Mouse (Mus musculus) forebrain, embryonic 16.5 days (tissue): ENCODE data around the gene Evi5. TPM values are rescaled to one million over a fixed set of nuclear protein-coding genes. Genes with fewer than 3 reads are reported as not detected.

Source experiments
- ATAC-seq: fragments of 200-750 bp; cut with Nextera tagmentation; 2 replicates; pipeline ENCODE4 v1.8.0; 2017; ENCODE audit warnings: mild to moderate bottlenecking, moderate library complexity
- H3K27ac ChIP-seq: fragments of 300-500 bp; sonication (generic); 2 replicates; pipeline ENCODE4 v1.5.1; 2014; ENCODE audit warnings: low read length, control low read depth
- H3K27me3 ChIP-seq: fragments of 300-500 bp; sonication (generic); replicated peaks from 2 replicates; pipeline ENCODE4 v1.6.1; 2014; ENCODE audit warnings: low read length; ENCODE audit not compliant: control insufficient read depth, insufficient read depth
- H3K36me3 ChIP-seq: fragments of 300-500 bp; sonication (generic); 2 replicates; pipeline ENCODE4 v1.6.1; 2014; ENCODE audit not compliant: control insufficient read depth, insufficient read depth
- H3K4me1 ChIP-seq: fragments of 300-500 bp; sonication (generic); replicated peaks from 2 replicates; pipeline ENCODE4 v1.6.1; 2014; ENCODE audit warnings: low read length; ENCODE audit not compliant: control insufficient read depth, insufficient read depth
- H3K4me2 ChIP-seq: fragments of 300-500 bp; sonication (generic); 2 replicates; pipeline ENCODE4 v1.6.1; 2014; ENCODE audit warnings: mild to moderate bottlenecking, low read length, control low read depth
- H3K4me3 ChIP-seq: fragments of 300-500 bp; sonication (generic); replicated peaks from 2 replicates; pipeline ENCODE4 v1.5.1; 2014; ENCODE audit warnings: mild to moderate bottlenecking, low read length, control low read depth
- H3K9ac ChIP-seq: fragments of 300-500 bp; sonication (generic); replicated peaks from 2 replicates; pipeline ENCODE4 v1.6.1; 2014; ENCODE audit warnings: low read depth, low read length, control low read depth
- H3K9me3 ChIP-seq: fragments of 300-500 bp; sonication (generic); 2 replicates; pipeline ENCODE4 v1.6.1; 2016; ENCODE audit warnings: low read length; ENCODE audit not compliant: control insufficient read depth
- WGBS: fragments of 180-500 bp; shearing (Covaris S2); extraction: QIAGEN DNeasy Blood & Tissue Kit; methylation state at CpG from one replicate; pipeline ENCODE4 v1.1.7; 2014; 5-methylcytosine and 5-hydroxymethylcytosine counted together
- polyA plus RNA-seq: library from polyadenylated mRNA; unstranded; fragments of >200 nt; fragmentation: Nextera tagmentation; extraction: Ambion mirVana; gene quantifications from 2 replicates; pipeline ENCODE4 v1.2.1, GENCODE M21; 2015

Gene Evi5
- polyA plus RNA-seq, 1 experiment from 2014 or later, result 54.6 TPM

DNA sequence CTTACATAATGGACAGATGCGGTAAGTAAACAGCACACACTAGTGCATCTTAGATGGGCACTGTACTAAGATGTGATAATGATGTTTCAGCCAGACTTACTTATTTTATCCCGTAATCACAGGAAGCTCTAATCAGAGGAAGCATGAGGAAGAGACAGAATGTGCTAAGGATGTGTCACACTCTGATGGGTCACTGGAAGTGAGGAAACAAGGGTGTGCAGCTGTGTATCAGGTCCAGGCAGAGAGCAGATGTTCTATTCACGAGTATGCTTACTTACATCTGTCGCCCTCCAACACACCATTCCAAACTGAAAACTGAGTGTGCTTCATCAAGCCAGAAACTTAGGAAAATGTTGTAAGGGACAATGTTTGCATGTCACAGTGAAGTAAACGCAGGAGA, 102.9 kb downstream of the Evi5 start:
- Histone ChIP-seq H3K9me3 (no peaks in the 10 kb centered on the region), H3K27me3 (no peaks in the 10 kb centered on the region), H3K27ac (no peak overlapping the region), H3K9ac (no peak overlapping the region), H3K36me3 (no peaks in the 10 kb centered on the region), H3K4me1 (no peaks in the 10 kb centered on the region), H3K4me2 (no peak overlapping the region), H3K4me3 (no peak overlapping the region)
- 91% methylated on average over 5 of the region's 5 CpGs for WGBS
- no peak for ATAC-seq

DNA sequence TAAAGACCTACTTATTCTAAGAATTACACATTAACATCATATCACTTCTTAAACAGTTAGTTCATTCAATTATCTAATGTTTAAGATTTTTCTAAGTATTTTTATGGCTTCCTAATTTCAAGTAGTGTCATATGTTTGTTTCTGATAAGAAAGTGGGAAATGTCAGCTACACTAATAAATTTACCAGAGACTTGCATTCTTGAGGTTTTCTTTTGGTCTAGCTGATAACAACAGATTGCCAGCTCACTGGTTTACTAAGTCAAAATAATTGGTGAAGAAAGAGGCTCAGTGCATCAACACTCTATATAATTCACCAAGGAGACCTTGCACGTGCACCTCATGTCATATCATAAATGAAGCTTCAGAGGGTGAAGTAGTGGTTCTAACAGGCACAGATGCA, 106.7 kb downstream of the Evi5 start:
- ATAC-seq, result no peak
- no peak overlapping the region for H3K4me2 ChIP-seq
- no peaks in the 10 kb centered on the region for H3K4me1 ChIP-seq
- H3K36me3 ChIP-seq, result no peaks in the 10 kb centered on the region
- WGBS, result 96% methylated on average over 1 of the region's 1 CpGs
- no peak overlapping the region for H3K9ac ChIP-seq
- no peak overlapping the region for H3K27ac ChIP-seq
- H3K9me3 ChIP-seq, result no peaks in the 10 kb centered on the region
- no peak overlapping the region for H3K4me3 ChIP-seq
- no peaks in the 10 kb centered on the region for H3K27me3 ChIP-seq

DNA sequence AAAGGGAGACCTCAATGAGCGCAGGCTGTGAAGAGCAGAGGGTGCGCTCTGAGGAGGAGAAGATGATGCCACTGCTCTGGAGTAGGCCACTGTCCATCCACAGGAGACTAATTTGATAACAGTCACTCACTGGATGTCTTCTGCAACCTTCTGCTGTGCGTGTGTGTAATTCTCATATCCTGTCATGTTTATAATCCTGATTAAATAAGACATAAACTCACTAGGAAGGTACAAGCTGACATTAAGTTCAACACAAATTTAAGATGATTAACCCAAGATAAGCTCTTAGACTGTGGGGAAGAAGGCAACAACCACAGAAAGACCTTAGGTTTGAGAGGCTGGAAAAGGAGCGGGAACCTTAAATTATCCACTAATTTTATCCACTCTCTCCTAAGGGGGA, 109.0 kb downstream of the Evi5 start:
- no peaks in the 10 kb centered on the region for H3K4me1 ChIP-seq
- H3K4me2 ChIP-seq, result no peak overlapping the region
- H3K9me3 ChIP-seq, result no peaks in the 10 kb centered on the region
- no peak for ATAC-seq
- H3K4me3 ChIP-seq, result no peak overlapping the region
- WGBS, result 92% methylated on average over 4 of the region's 4 CpGs
- H3K9ac ChIP-seq, result no peak overlapping the region
- no peak overlapping the region for H3K27ac ChIP-seq
- no peaks in the 10 kb centered on the region for H3K36me3 ChIP-seq
- H3K27me3 ChIP-seq, result no peaks in the 10 kb centered on the region

DNA sequence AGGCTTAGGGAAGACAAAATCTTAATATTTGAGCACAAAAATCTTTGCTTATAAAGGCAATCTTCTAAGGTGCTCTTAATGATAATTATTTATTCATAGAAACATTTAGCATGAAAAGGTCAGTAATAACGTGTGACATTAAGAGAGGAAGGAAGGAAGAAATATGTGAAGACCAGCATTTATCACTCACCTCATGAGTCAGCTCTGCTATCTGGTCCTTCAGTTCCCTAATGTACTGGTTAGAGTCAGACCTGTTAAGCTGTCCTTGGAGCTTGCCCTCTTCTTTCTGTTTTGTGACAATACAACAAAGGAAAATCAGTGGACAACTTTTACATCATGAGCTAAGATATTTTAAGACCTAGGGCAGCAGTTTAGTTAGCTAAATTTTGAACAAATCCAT, 110.4 kb downstream of the Evi5 start:
- no peaks in the 10 kb centered on the region for H3K4me1 ChIP-seq
- H3K9ac ChIP-seq, result no peak overlapping the region
- H3K9me3 ChIP-seq, result no peaks in the 10 kb centered on the region
- no peak for ATAC-seq
- no peaks in the 10 kb centered on the region for H3K27me3 ChIP-seq
- no peak overlapping the region for H3K4me3 ChIP-seq
- H3K4me2 ChIP-seq, result no peak overlapping the region
- no peaks in the 10 kb centered on the region for H3K36me3 ChIP-seq
- WGBS, result 88% methylated on average over 1 of the region's 1 CpGs
- H3K27ac ChIP-seq, result no peak overlapping the region

DNA sequence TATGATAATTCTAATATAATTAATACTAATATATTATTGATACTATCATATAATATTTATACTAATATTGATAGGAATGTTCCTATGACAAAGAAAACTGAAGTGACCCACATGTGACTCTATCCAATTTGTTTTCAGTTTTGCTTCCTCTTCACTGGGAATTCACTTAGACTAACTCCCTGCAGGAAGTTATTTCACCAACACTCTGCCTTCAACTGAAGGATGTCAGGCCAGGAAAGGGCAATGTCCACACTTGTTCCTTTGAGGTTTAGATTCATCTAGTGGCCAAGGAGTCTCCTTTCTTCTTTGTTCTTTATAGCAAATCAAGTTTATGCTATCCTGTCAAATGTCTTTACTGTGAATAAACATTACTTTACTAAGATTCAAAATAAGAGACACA, 111.2 kb downstream of the Evi5 start:
- no peak overlapping the region for H3K4me3 ChIP-seq
- H3K27me3 ChIP-seq, result no peaks in the 10 kb centered on the region
- no peaks in the 10 kb centered on the region for H3K9me3 ChIP-seq
- no peak overlapping the region for H3K27ac ChIP-seq
- H3K36me3 ChIP-seq, result no peaks in the 10 kb centered on the region
- H3K4me2 ChIP-seq, result no peak overlapping the region
- no peaks in the 10 kb centered on the region for H3K4me1 ChIP-seq
- H3K9ac ChIP-seq, result no peak overlapping the region
- ATAC-seq, result no peak

DNA sequence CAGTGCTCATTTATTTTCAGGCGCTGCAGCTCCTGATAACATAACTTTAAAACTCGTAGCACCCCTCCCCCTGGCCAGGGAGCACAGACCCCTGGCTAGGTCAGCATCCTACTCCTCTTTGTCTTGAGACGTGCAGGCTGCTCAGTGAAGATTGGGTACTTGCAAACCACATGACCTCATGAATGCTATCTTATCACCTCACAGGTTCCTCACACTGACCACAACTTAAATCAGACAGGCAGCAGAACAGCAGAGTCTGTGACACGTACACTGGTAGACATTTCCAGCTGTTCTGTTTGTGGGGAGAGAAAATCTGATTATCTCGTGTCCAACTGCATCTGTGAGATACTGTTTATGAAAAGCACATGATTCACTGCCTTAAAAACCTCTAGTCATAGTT, 115.8 kb downstream of the Evi5 start:
- Histone ChIP-seq H3K27me3 (no peaks in the 10 kb centered on the region), H3K9me3 (no peaks in the 10 kb centered on the region), H3K4me1 (no peaks in the 10 kb centered on the region), H3K9ac (no peak overlapping the region), H3K27ac (no peak overlapping the region), H3K4me3 (no peak overlapping the region), H3K4me2 (no peak overlapping the region), H3K36me3 (no peaks in the 10 kb centered on the region)
- no peak for ATAC-seq
- WGBS, result 75% methylated on average over 5 of the region's 5 CpGs

DNA sequence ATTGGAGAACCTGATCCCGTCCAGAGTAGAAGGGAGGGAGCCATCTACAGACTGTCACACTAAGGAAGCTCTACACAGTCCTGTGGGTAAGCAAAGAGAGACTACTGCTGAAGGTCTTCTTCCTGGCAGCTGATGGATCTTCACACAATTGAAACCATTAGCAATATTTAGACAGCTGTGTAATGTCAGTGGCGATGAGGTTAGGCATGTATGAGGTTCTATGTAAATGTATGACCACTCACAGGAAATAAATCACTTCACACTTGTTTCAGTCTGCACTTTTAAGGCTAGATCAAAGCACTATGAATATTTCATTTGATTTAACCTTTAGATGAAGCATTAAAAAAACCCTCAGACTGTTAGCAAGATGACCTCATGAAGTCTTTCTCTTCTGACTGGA, 118.8 kb downstream of the Evi5 start:
- no peak overlapping the region for H3K4me2 ChIP-seq
- no peak overlapping the region for H3K27ac ChIP-seq
- no peak for ATAC-seq
- no peaks in the 10 kb centered on the region for H3K4me1 ChIP-seq
- 77% methylated on average over 2 of the region's 2 CpGs for WGBS
- no peaks in the 10 kb centered on the region for H3K9me3 ChIP-seq
- no peak overlapping the region for H3K9ac ChIP-seq
- H3K36me3 ChIP-seq, result no peaks in the 10 kb centered on the region
- no peak overlapping the region for H3K4me3 ChIP-seq
- H3K27me3 ChIP-seq, result no peaks in the 10 kb centered on the region

DNA sequence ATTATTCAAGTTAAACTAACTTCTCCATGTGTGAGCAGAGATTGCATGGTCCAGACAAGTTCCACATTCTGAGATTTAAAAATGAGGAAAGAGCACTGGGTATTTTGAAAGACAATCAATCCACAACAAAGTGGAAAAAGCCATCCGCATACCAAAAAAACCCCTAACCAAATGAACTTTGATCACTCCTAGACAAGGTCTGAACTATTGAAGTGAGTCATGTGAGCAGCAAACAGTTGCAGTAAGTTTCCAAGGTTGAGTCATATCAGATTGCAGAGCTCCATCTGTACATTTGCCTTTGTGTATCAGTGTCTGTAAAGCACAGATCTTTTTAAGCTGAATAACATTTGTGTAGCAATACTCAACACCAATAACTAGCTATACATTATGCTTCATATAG, 120.2 kb downstream of the Evi5 start:
- Histone ChIP-seq H3K4me1 (no peaks in the 10 kb centered on the region), H3K27ac (no peak overlapping the region), H3K27me3 (no peaks in the 10 kb centered on the region), H3K4me2 (no peak overlapping the region), H3K4me3 (no peak overlapping the region), H3K36me3 (no peaks in the 10 kb centered on the region), H3K9me3 (no peaks in the 10 kb centered on the region), H3K9ac (no peak overlapping the region)
- ATAC-seq, result no peak
- 90% methylated on average over 1 of the region's 1 CpGs for WGBS

DNA sequence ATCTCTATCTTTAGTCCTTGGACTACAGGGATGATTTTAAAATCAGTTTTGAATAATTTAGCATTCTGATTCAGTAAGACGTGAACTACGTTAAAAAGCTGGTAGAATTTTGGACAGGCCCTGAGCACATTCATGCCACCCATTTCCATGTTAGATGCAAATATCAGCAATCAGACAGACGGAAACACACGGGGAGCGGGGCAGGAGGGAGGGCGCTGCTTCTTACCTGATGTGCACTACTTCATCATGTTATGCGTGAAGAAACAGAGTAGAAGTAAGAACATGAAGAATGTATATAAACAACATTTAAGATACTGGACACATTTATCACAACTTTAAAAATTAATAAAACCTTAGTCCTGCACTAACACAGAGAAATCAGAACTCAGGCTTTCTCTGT, 121.3 kb downstream of the Evi5 start:
- 96% methylated on average over 7 of the region's 7 CpGs for WGBS
- Histone ChIP-seq H3K9me3 (no peaks in the 10 kb centered on the region), H3K36me3 (no peaks in the 10 kb centered on the region), H3K27me3 (no peaks in the 10 kb centered on the region), H3K4me1 (no peaks in the 10 kb centered on the region), H3K9ac (no peak overlapping the region), H3K27ac (no peak overlapping the region), H3K4me2 (no peak overlapping the region), H3K4me3 (no peak overlapping the region)
- no peak for ATAC-seq

DNA sequence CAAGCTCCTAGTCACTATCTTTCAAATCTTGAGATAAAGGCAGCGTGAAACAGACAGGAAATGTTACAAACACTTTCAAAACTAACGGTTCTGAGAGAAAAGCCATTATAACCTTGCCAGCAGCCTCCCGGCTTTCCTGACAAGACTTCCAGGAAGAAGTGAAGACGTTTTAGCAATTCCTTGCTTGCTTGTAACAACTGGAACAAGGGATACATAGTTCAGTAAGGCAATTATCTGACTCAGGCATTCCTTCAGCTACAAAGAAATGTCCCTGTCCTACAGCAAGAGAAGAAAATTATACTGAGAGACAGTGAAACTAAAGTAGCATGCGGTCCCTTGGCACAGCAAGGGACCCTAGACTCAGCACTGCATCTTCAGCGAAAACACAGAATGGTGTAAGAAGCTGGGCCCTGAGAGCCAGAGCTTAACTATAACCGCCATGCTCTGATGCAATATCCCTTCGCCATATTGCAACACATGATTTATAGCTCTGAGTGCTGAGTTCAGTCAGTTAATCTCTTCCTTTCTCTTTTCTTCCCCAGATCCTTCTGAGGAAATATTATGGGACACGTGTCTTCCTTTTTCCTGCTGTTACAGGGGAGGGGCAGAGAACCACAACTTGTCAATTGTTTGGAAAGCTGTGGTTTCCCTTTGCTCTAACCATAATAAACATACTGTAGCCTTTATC, 125.5 kb downstream of the Evi5 start:
- Histone ChIP-seq H3K4me3 (no peak overlapping the region), H3K4me2 (no peak overlapping the region)

More for the DNA sequence above, 125.5 kb downstream of the Evi5 start:
- no peaks in the 10 kb centered on the region for H3K36me3 ChIP-seq
- H3K9ac ChIP-seq, result no peak overlapping the region
- no peaks in the 10 kb centered on the region for H3K4me1 ChIP-seq
- no peak for ATAC-seq
- 75% methylated on average over 9 of the region's 9 CpGs for WGBS
- H3K27ac ChIP-seq, result no peak overlapping the region
- no peaks in the 10 kb centered on the region for H3K27me3 ChIP-seq
- no peaks in the 10 kb centered on the region for H3K9me3 ChIP-seq
